Mouse (Mus musculus) heart, embryonic 16.5 days (tissue): ENCODE data around the gene Ift122. TPM values are rescaled to one million over a fixed set of nuclear protein-coding genes. Genes with fewer than 3 reads are reported as not detected.

Source experiments
- ATAC-seq: fragments of 200-750 bp; cut with Nextera tagmentation; replicated peaks from 2 replicates; pipeline ENCODE4 v1.8.0; 2017; ENCODE audit warnings: moderate number of reproducible peaks; ENCODE audit not compliant: insufficient read depth, low FRiP score; ENCODE audit errors: extremely low read depth
- H3K27ac ChIP-seq: fragments of 300-500 bp; sonication (generic); 2 replicates; pipeline ENCODE4 v1.5.1; 2014; ENCODE audit warnings: mild to moderate bottlenecking, low read length, control low read depth, moderate library complexity
- H3K27me3 ChIP-seq: fragments of 300-500 bp; sonication (generic); 2 replicates; pipeline ENCODE4 v1.6.1; 2014; ENCODE audit warnings: low read length, mixed read lengths; ENCODE audit not compliant: control insufficient read depth, insufficient read depth
- H3K36me3 ChIP-seq: fragments of 300-500 bp; sonication (generic); 2 replicates; pipeline ENCODE4 v1.6.1; 2014; ENCODE audit not compliant: control insufficient read depth, insufficient read depth
- H3K4me1 ChIP-seq: fragments of 300-500 bp; sonication (generic); 2 replicates; pipeline ENCODE4 v1.6.1; 2014; ENCODE audit warnings: low read length, mixed read lengths; ENCODE audit not compliant: control insufficient read depth, insufficient read depth
- H3K4me2 ChIP-seq: fragments of 300-500 bp; sonication (generic); 2 replicates; pipeline ENCODE4 v1.6.1; 2014; ENCODE audit warnings: low read depth, mild to moderate bottlenecking, control low read depth, low read length
- H3K4me3 ChIP-seq: fragments of 300-500 bp; sonication (generic); 2 replicates; pipeline ENCODE4 v1.5.1; 2014; ENCODE audit warnings: mild to moderate bottlenecking, control low read depth, low read length
- H3K9ac ChIP-seq: fragments of 300-500 bp; sonication (generic); 2 replicates; pipeline ENCODE4 v1.6.1; 2014; ENCODE audit warnings: low read length, control low read depth
- H3K9me3 ChIP-seq: fragments of 300-500 bp; sonication (generic); replicated peaks from 2 replicates; pipeline ENCODE4 v1.6.1; 2016; ENCODE audit warnings: low read length; ENCODE audit not compliant: control insufficient read depth
- WGBS: fragments of 180-500 bp; shearing (Covaris S2); extraction: QIAGEN DNeasy Blood & Tissue Kit; methylation state at CpG from one replicate; pipeline ENCODE4 v1.1.7; 2014; 5-methylcytosine and 5-hydroxymethylcytosine counted together
- polyA plus RNA-seq: library from polyadenylated mRNA; unstranded; fragments of >200 nt; fragmentation: Nextera tagmentation; extraction: Ambion mirVana; gene quantifications from 2 replicates; pipeline ENCODE4 v1.2.1, GENCODE M21; 2015

The Ift122 gene
- polyA plus RNA-seq, 1 experiment from 2014 or later, result 21.4 TPM

- 0 out of 2 replicates have a peak, but pooled peaks have one; percentile 11 for ATAC-seq
- Histone ChIP-seq H3K27ac (peak overlapping the region; percentile 55), H3K27me3 (no peaks in the 10 kb centered on the region), H3K9me3 (no peaks in the 10 kb centered on the region), H3K9ac (0 out of 2 replicates have a peak overlapping the region, but pooled peaks have one; percentile 3), H3K4me3 (no peak overlapping the region), H3K4me1 (peaks cover 27% of the 10 kb centered on the region), H3K36me3 (no peaks in the 10 kb centered on the region), H3K4me2 (no peak overlapping the region)
- WGBS, result 37% methylated on average over 13 of the region's 13 CpGs
Observed at GRCm38 (mm10) chr6:115971273-115972060, 118.2 kb downstream of the Ift122 start.

- H3K4me2 ChIP-seq, result no peak overlapping the region
- no peaks in the 10 kb centered on the region for H3K27me3 ChIP-seq
- no peak overlapping the region for H3K4me3 ChIP-seq
- H3K9ac ChIP-seq, result no peak overlapping the region
- ATAC-seq, result no peak
- no peaks in the 10 kb centered on the region for H3K36me3 ChIP-seq
- H3K9me3 ChIP-seq, result no peaks in the 10 kb centered on the region
- H3K27ac ChIP-seq, result no peak overlapping the region; the same call in 1 of the 2 replicates
- H3K4me1 ChIP-seq, result peaks cover 27% of the 10 kb centered on the region
- 67% methylated on average over 7 of the region's 7 CpGs for WGBS
Observed at GRCm38 (mm10) chr6:115972083-115972764, 119.0 kb downstream of the Ift122 start.

GRCm38 (mm10) chr6:115973139-115973875, 120.0 kb downstream of the Ift122 start:
- no peak overlapping the region for H3K4me2 ChIP-seq
- no peaks in the 10 kb centered on the region for H3K9me3 ChIP-seq
- H3K9ac ChIP-seq, result no peak overlapping the region
- peaks cover 27% of the 10 kb centered on the region for H3K4me1 ChIP-seq
- no peak overlapping the region for H3K4me3 ChIP-seq
- H3K27me3 ChIP-seq, result no peaks in the 10 kb centered on the region
- WGBS, result 83% methylated on average over 15 of the region's 15 CpGs
- ATAC-seq, result no peak
- H3K27ac ChIP-seq, result no peak overlapping the region; the same call in 1 of the 2 replicates
- H3K36me3 ChIP-seq, result no peaks in the 10 kb centered on the region

- no peaks in the 10 kb centered on the region for H3K36me3 ChIP-seq
- 68% methylated on average over 16 of the region's 16 CpGs for WGBS
- no peak overlapping the region for H3K4me2 ChIP-seq
- H3K4me3 ChIP-seq, result no peak overlapping the region
- ATAC-seq, result no peak
- H3K27ac ChIP-seq, result no peak overlapping the region
- no peaks in the 10 kb centered on the region for H3K27me3 ChIP-seq
- H3K9me3 ChIP-seq, result no peaks in the 10 kb centered on the region
- no peak overlapping the region for H3K9ac ChIP-seq
- peaks cover 25% of the 10 kb centered on the region for H3K4me1 ChIP-seq
Observed at GRCm38 (mm10) chr6:115973881-115974662, 120.8 kb downstream of the Ift122 start.

- Histone ChIP-seq H3K9ac (no peak overlapping the region), H3K36me3 (no peaks in the 10 kb centered on the region), H3K27ac (no peak overlapping the region), H3K4me2 (no peak overlapping the region), H3K9me3 (no peaks in the 10 kb centered on the region), H3K4me3 (no peak overlapping the region), H3K27me3 (no peaks in the 10 kb centered on the region), H3K4me1 (peaks cover 22% of the 10 kb centered on the region)
- 82% methylated on average over 8 of the region's 8 CpGs for WGBS
- ATAC-seq, result no peak
Observed at GRCm38 (mm10) chr6:115975606-115976005, 122.3 kb downstream of the Ift122 start.

Other genes with a start within 250 kb of the Ift122 start
- gene Raf1, start 176.8 kb upstream of the Ift122 start, polyA plus RNA-seq, result 103 and 104 TPM in 2 replicates
- gene Tmem40, start 91.1 kb upstream of the Ift122 start, polyA plus RNA-seq, result 1.1 and 1.3 TPM in 2 replicates
- gene Cand2, start 78.9 kb upstream of the Ift122 start, polyA plus RNA-seq, result 42.0 and 49.8 TPM in 2 replicates
- gene Rpl32, start 44.7 kb upstream of the Ift122 start, polyA plus RNA-seq, result 1,011 and 1,085 TPM in 2 replicates
- gene Efcab12, start 15.1 kb upstream of the Ift122 start, polyA plus RNA-seq, result 0.51 and 0.59 TPM in 2 replicates
- 10.2 and 12.5 TPM in 2 replicates for gene Mbd4, start 99 bp upstream of the Ift122 start, polyA plus RNA-seq
- 0.16 TPM in 1 of 2 replicates, not detected in the other for gene Rho, start 78.3 kb downstream of the Ift122 start, polyA plus RNA-seq
- gene H1foo, start 91.5 kb downstream of the Ift122 start, polyA plus RNA-seq, result not detected in 2 replicates
- gene Plxnd1, start 141.5 kb downstream of the Ift122 start, polyA plus RNA-seq, result 46.0 and 49.6 TPM in 2 replicates